ENCODE assay signal across 35 mouse cellular contexts in genomic region chr4:103039838-103040191, GRCm38 (mm10). TPM values are rescaled to one million over a fixed set of nuclear protein-coding genes. Genes with fewer than 3 reads are reported as not detected.
DNase-seq lines count a peak whose midpoint lies in the region; ATAC-seq lines count a peak whose summit lies in the region.
"Had no signal": no experiment of that assay in that cellular context is flagged by ENCODE, and none has a peak within 500 bp of the region (broad histone marks: within the 10 kb centered on the region; RNA-seq: fewer than 3 reads in every experiment).

No protein-coding gene starts in this region.

- H3K36me3 ChIP-seq in limb, embryonic 12.5 days, result no peaks in the 10 kb centered on the region
- no peaks in the 10 kb centered on the region for H3K36me3 ChIP-seq in limb, embryonic 10.5 days
- H3K36me3 ChIP-seq: embryonic facial prominence, embryonic 10.5 days; embryonic facial prominence, embryonic 15.5 days; limb, embryonic 15.5 days; liver, embryonic 13.5 days; neural tube, embryonic 12.5 days had no signal

- H3K9ac ChIP-seq in limb, embryonic 12.5 days (replicated peaks), result no peak overlapping the region
- H3K9ac ChIP-seq: embryonic facial prominence, embryonic 15.5 days; forebrain, embryonic 12.5 days; hindbrain, embryonic 13.5 days; limb, embryonic 15.5 days; liver, embryonic 13.5 days; neural tube, embryonic 12.5 days had no signal

- no peak overlapping the region for H3K27ac ChIP-seq in limb, embryonic 12.5 days
- H3K27ac ChIP-seq in limb, embryonic 10.5 days, result no peak overlapping the region
- H3K27ac ChIP-seq: embryonic facial prominence, embryonic 10.5 days; embryonic facial prominence, embryonic 15.5 days; forebrain, embryonic 12.5 days; hindbrain, embryonic 13.5 days; left cerebral cortex, adult 2 months; limb, embryonic 15.5 days; liver, embryonic 13.5 days; macrophage; midbrain, embryonic 10.5 days; neural tube, embryonic 12.5 days had no signal

- no peaks in the 10 kb centered on the region for H3K9me3 ChIP-seq in limb, embryonic 12.5 days
- no peaks in the 10 kb centered on the region for H3K9me3 ChIP-seq in limb, embryonic 10.5 days (replicated peaks)
- H3K9me3 ChIP-seq: embryonic facial prominence, embryonic 10.5 days; embryonic facial prominence, embryonic 15.5 days; forebrain, embryonic 12.5 days; hindbrain, embryonic 13.5 days; limb, embryonic 15.5 days; liver, embryonic 13.5 days; midbrain, embryonic 10.5 days; neural tube, embryonic 12.5 days had no signal

- ATAC-seq in limb, embryonic 12.5 days (ENCODE audit: insufficient number of reproducible peaks, insufficient read depth, low FRiP score, low TSS enrichment, low read depth), result no peak
- peak; percentile 84 for ATAC-seq in megakaryocyte progenitor cell, adult 5-6 weeks (replicated peaks; ENCODE audit: poor library complexity)
- ATAC-seq: intestine, embryonic 16.5 days; lung, postnatal 0 days; midbrain, embryonic 16.5 days had no signal

- DNase-seq in limb, embryonic 10.5 days (ENCODE audit: low spot score), result no peak
- peak; percentile 49 for DNase-seq in thymus, postnatal 25 days
- DNase-seq in yolk sac, embryonic 10.5 days (ENCODE audit: low spot score), result no peak
- no peak for DNase-seq in kidney, postnatal 10 days
- DNase-seq in adrenal gland, postnatal 10 days, result no peak
- DNase-seq: adrenal gland, adult 2 months; cerebellum, adult 2 months; cerebellum, postnatal 14 days; gastrocnemius, postnatal 25 days; heart, adult 18-20 months; heart, postnatal 36 days; kidney, adult 9 months; kidney, postnatal 14 days; layer of hippocampus, adult 9-11 months; liver, embryonic 13.5 days; lung, adult 18-20 months had no signal

- WGBS in limb, embryonic 12.5 days, result 23% methylated on average over 5 of the region's 5 CpGs
- WGBS in limb, embryonic 10.5 days, result 49% methylated on average over 5 of the region's 5 CpGs

- H3K27me3 ChIP-seq in limb, embryonic 12.5 days, result no peaks in the 10 kb centered on the region
- H3K27me3 ChIP-seq in limb, embryonic 10.5 days (ENCODE audit: low read depth, poor library complexity, severe bottlenecking), result no peaks in the 10 kb centered on the region
- H3K27me3 ChIP-seq: embryonic facial prominence, embryonic 15.5 days; forebrain, embryonic 12.5 days; hindbrain, embryonic 13.5 days; limb, embryonic 15.5 days; liver, embryonic 13.5 days; neural tube, embryonic 12.5 days had no signal

- no peak overlapping the region for H3K4me3 ChIP-seq in limb, embryonic 12.5 days (replicated peaks)
- no peak overlapping the region for H3K4me3 ChIP-seq in limb, embryonic 10.5 days
- H3K4me3 ChIP-seq: embryonic facial prominence, embryonic 10.5 days; embryonic facial prominence, embryonic 15.5 days; forebrain, embryonic 12.5 days; hindbrain, embryonic 13.5 days; left cerebral cortex, adult 2 months; limb, embryonic 15.5 days; liver, embryonic 13.5 days; midbrain, embryonic 10.5 days; neural tube, embryonic 12.5 days had no signal

- 0 out of 2 replicates have a peak overlapping the region, but pooled peaks have one; percentile 17 for H3K4me2 ChIP-seq in limb, embryonic 12.5 days
- H3K4me2 ChIP-seq: embryonic facial prominence, embryonic 15.5 days; forebrain, embryonic 12.5 days; heart, embryonic 11.5 days; hindbrain, embryonic 13.5 days; limb, embryonic 15.5 days; liver, embryonic 13.5 days; neural tube, embryonic 12.5 days had no signal

- H3K4me1 ChIP-seq in limb, embryonic 12.5 days (replicated peaks), result peaks cover 22% of the 10 kb centered on the region
- H3K4me1 ChIP-seq in limb, embryonic 10.5 days, result peaks cover 29% of the 10 kb centered on the region
- H3K4me1 ChIP-seq: embryonic facial prominence, embryonic 10.5 days; embryonic facial prominence, embryonic 15.5 days; forebrain, embryonic 12.5 days; hindbrain, embryonic 13.5 days; liver, embryonic 13.5 days; midbrain, embryonic 10.5 days; neural tube, embryonic 12.5 days had no signal

RNA-seq across cellular contexts. Expression of gene Insl5, which starts 13.2 kb away (rescaled TPM):
- not detected in 2 replicates for polyA plus RNA-seq in limb, embryonic 12.5 days (2016; fragmentation: Nextera tagmentation; extraction: Ambion mirVana)
- not detected in 2 replicates for polyA plus RNA-seq in limb, embryonic 10.5 days (2016; fragmentation: Nextera tagmentation; extraction: Ambion mirVana)
- total RNA-seq in megakaryocyte progenitor cell, adult 5-6 weeks (2015), result not detected in 2 replicates
- total RNA-seq in megakaryocyte progenitor cell, adult 5-6 weeks (2017), result not detected in 2 replicates
- total RNA-seq in adrenal gland, postnatal 10 days (2021), result not detected
- total RNA-seq: adrenal gland, adult 2 months; adrenal gland, postnatal 4 days; gastrocnemius, postnatal 25 days; heart, adult 18-20 months; heart, postnatal 36 days had no signal
- polyA plus RNA-seq: activated CD4-positive, CD25-positive, alpha-beta regulatory T cell, adult 4 months; embryonic facial prominence, embryonic 15.5 days; forebrain, embryonic 12.5 days; hindbrain, embryonic 13.5 days; limb, embryonic 15.5 days; liver, embryonic 13.5 days; lung, postnatal 0 days; macrophage; small intestine, adult 2 months; stomach, embryonic 14.5 days had no signal
